Comparison of ENCODE assay signal across 21 mouse cellular contexts in genomic region chr2:146257609-146258008, GRCm38 (mm10). TPM values are rescaled to one million over a fixed set of nuclear protein-coding genes. Genes with fewer than 3 reads are reported as not detected.
DNase-seq lines count a peak whose midpoint lies in the region; ATAC-seq lines count a peak whose summit lies in the region.
"Had no signal": no experiment of that assay in that cellular context is flagged by ENCODE, and none has a peak within 500 bp of the region (broad histone marks: within the 10 kb centered on the region; RNA-seq: fewer than 3 reads in every experiment).

No protein-coding gene starts in this region.

- peaks cover 67% of the 10 kb centered on the region for H3K4me1 ChIP-seq in midbrain, embryonic 10.5 days
- peaks cover 43% of the 10 kb centered on the region for H3K4me1 ChIP-seq in midbrain, embryonic 16.5 days (ENCODE audit: control insufficient read depth, insufficient read depth, low read length)
- peaks cover 69% of the 10 kb centered on the region for H3K4me1 ChIP-seq in forebrain, embryonic 13.5 days
- peaks cover 52% of the 10 kb centered on the region for H3K4me1 ChIP-seq in hindbrain, embryonic 12.5 days
- peaks cover 61% of the 10 kb centered on the region for H3K4me1 ChIP-seq in midbrain, embryonic 14.5 days (ENCODE audit: control insufficient read depth, insufficient read depth, low read length)
- H3K4me1 ChIP-seq in intestine, embryonic 15.5 days (replicated peaks): no peaks in the 10 kb centered on the region
- H3K4me1 ChIP-seq: stomach, embryonic 15.5 days had no signal

- no peak overlapping the region for H3K4me2 ChIP-seq in midbrain, embryonic 16.5 days (ENCODE audit: low read length)
- no peak overlapping the region for H3K4me2 ChIP-seq in forebrain, embryonic 13.5 days
- no peak overlapping the region for H3K4me2 ChIP-seq in hindbrain, embryonic 12.5 days (replicated peaks)
- no peak overlapping the region for H3K4me2 ChIP-seq in midbrain, embryonic 14.5 days (ENCODE audit: low read length)
- H3K4me2 ChIP-seq in intestine, embryonic 15.5 days (replicated peaks): no peak overlapping the region
- H3K4me2 ChIP-seq: embryonic facial prominence, embryonic 13.5 days; stomach, embryonic 15.5 days had no signal

- H3K27ac ChIP-seq in midbrain, embryonic 10.5 days (replicated peaks): peak overlapping the region; percentile 24; the same call in 1 of the 2 replicates
- no peak overlapping the region for H3K27ac ChIP-seq in midbrain, embryonic 16.5 days (ENCODE audit: low read length)
- peak overlapping the region; percentile 63; the same call in 1 of the 2 replicates for H3K27ac ChIP-seq in forebrain, embryonic 13.5 days
- H3K27ac ChIP-seq in hindbrain, embryonic 12.5 days: peak overlapping the region; percentile 71
- H3K27ac ChIP-seq in midbrain, embryonic 14.5 days (replicated peaks; ENCODE audit: low read depth, low read length): peak overlapping the region; percentile 39; the same call in 1 of the 2 replicates
- no peak overlapping the region for H3K27ac ChIP-seq in intestine, embryonic 15.5 days
- H3K27ac ChIP-seq: embryonic facial prominence, embryonic 13.5 days; stomach, embryonic 15.5 days had no signal

- 84% methylated on average over 3 of the region's 3 CpGs for WGBS in midbrain, embryonic 10.5 days
- WGBS in midbrain, embryonic 16.5 days: 56% methylated on average over 3 of the region's 3 CpGs
- WGBS in forebrain, embryonic 13.5 days: 72% methylated on average over 3 of the region's 3 CpGs
- 79% methylated on average over 3 of the region's 3 CpGs for WGBS in hindbrain, embryonic 12.5 days
- WGBS in midbrain, embryonic 14.5 days: 66% methylated on average over 3 of the region's 3 CpGs
- 91% methylated on average over 3 of the region's 3 CpGs for WGBS in intestine, embryonic 15.5 days

- ATAC-seq in midbrain, embryonic 16.5 days: no peak
- no peak for ATAC-seq in forebrain, embryonic 13.5 days
- ATAC-seq in hindbrain, embryonic 12.5 days (ENCODE audit: low FRiP score): peak; percentile 55
- ATAC-seq in midbrain, embryonic 14.5 days (ENCODE audit: low FRiP score, low TSS enrichment): no peak
- ATAC-seq in intestine, embryonic 15.5 days: no peak
- ATAC-seq: lung, postnatal 0 days had no signal

- no peaks in the 10 kb centered on the region for H3K36me3 ChIP-seq in midbrain, embryonic 10.5 days
- no peaks in the 10 kb centered on the region for H3K36me3 ChIP-seq in midbrain, embryonic 16.5 days (ENCODE audit: control insufficient read depth, insufficient read depth, low read length)
- no peaks in the 10 kb centered on the region for H3K36me3 ChIP-seq in forebrain, embryonic 13.5 days (ENCODE audit: poor library complexity, severe bottlenecking)
- H3K36me3 ChIP-seq in hindbrain, embryonic 12.5 days: no peaks in the 10 kb centered on the region
- H3K36me3 ChIP-seq in midbrain, embryonic 14.5 days (ENCODE audit: control insufficient read depth, insufficient read depth, low read length): no peaks in the 10 kb centered on the region
- no peaks in the 10 kb centered on the region for H3K36me3 ChIP-seq in intestine, embryonic 15.5 days
- H3K36me3 ChIP-seq: embryonic facial prominence, embryonic 13.5 days; stomach, embryonic 15.5 days had no signal

- DNase-seq in midbrain, embryonic 10.5 days (ENCODE audit: low spot score): peak; percentile 9
- no peak for DNase-seq in midbrain, embryonic 14.5 days
- no peak for DNase-seq in right cerebral cortex, postnatal 36 days (ENCODE audit: low spot score in 2 of 2)
- DNase-seq: adrenal gland, adult 2 months; B cell, adult 2 months; cerebellum, adult 9-11 months; gastrocnemius, postnatal 36 days; kidney, adult 2 months; kidney, postnatal 10 days; liver; right cerebral cortex, postnatal 14 days; thymus, adult 18-20 months had no signal

- H3K9me3 ChIP-seq in midbrain, embryonic 10.5 days (replicated peaks): no peaks in the 10 kb centered on the region
- no peaks in the 10 kb centered on the region for H3K9me3 ChIP-seq in midbrain, embryonic 16.5 days (replicated peaks; ENCODE audit: control insufficient read depth, low read length, poor library complexity, severe bottlenecking)
- no peaks in the 10 kb centered on the region for H3K9me3 ChIP-seq in forebrain, embryonic 13.5 days (replicated peaks)
- no peaks in the 10 kb centered on the region for H3K9me3 ChIP-seq in hindbrain, embryonic 12.5 days (replicated peaks)
- no peaks in the 10 kb centered on the region for H3K9me3 ChIP-seq in midbrain, embryonic 14.5 days (ENCODE audit: control insufficient read depth, low read length)
- H3K9me3 ChIP-seq in intestine, embryonic 15.5 days: no peaks in the 10 kb centered on the region
- H3K9me3 ChIP-seq: embryonic facial prominence, embryonic 13.5 days; stomach, embryonic 15.5 days had no signal

- H3K27me3 ChIP-seq in midbrain, embryonic 10.5 days (ENCODE audit: low read depth, poor library complexity, severe bottlenecking): peaks cover 49% of the 10 kb centered on the region
- H3K27me3 ChIP-seq in midbrain, embryonic 16.5 days (ENCODE audit: control insufficient read depth, insufficient read depth, low read depth, low read length): no peaks in the 10 kb centered on the region
- H3K27me3 ChIP-seq in forebrain, embryonic 13.5 days: no peaks in the 10 kb centered on the region
- H3K27me3 ChIP-seq in hindbrain, embryonic 12.5 days: no peaks in the 10 kb centered on the region
- H3K27me3 ChIP-seq in midbrain, embryonic 14.5 days (ENCODE audit: control insufficient read depth, insufficient read depth, low read length): no peaks in the 10 kb centered on the region
- no peaks in the 10 kb centered on the region for H3K27me3 ChIP-seq in intestine, embryonic 15.5 days (replicated peaks)
- H3K27me3 ChIP-seq: embryonic facial prominence, embryonic 13.5 days; stomach, embryonic 15.5 days had no signal

- H3K4me3 ChIP-seq in midbrain, embryonic 10.5 days: no peak overlapping the region
- no peak overlapping the region for H3K4me3 ChIP-seq in midbrain, embryonic 16.5 days (ENCODE audit: low read depth, low read length)
- no peak overlapping the region for H3K4me3 ChIP-seq in forebrain, embryonic 13.5 days
- no peak overlapping the region for H3K4me3 ChIP-seq in hindbrain, embryonic 12.5 days
- no peak overlapping the region for H3K4me3 ChIP-seq in midbrain, embryonic 14.5 days (replicated peaks; ENCODE audit: low read depth, low read length)
- no peak overlapping the region for H3K4me3 ChIP-seq in intestine, embryonic 15.5 days (replicated peaks)
- H3K4me3 ChIP-seq: embryonic facial prominence, embryonic 13.5 days; stomach, embryonic 15.5 days had no signal

- H3K9ac ChIP-seq in midbrain, embryonic 16.5 days (ENCODE audit: low read depth, low read length): no peak overlapping the region; the same call in 1 of the 2 replicates
- peak overlapping the region; percentile 9; the same call in 1 of the 2 replicates for H3K9ac ChIP-seq in forebrain, embryonic 13.5 days
- H3K9ac ChIP-seq in hindbrain, embryonic 12.5 days: no peak overlapping the region
- H3K9ac ChIP-seq in midbrain, embryonic 14.5 days (replicated peaks; ENCODE audit: low read length): no peak overlapping the region
- H3K9ac ChIP-seq in intestine, embryonic 15.5 days: no peak overlapping the region
- H3K9ac ChIP-seq: embryonic facial prominence, embryonic 13.5 days; stomach, embryonic 15.5 days had no signal

RNA-seq across cellular contexts. Expression of gene Insm1, which starts 35.9 kb away (rescaled TPM):
- 3.0 and 4.7 TPM in 2 replicates for polyA plus RNA-seq in midbrain, embryonic 10.5 days (2016; fragmentation: Nextera tagmentation; extraction: Ambion mirVana)
- 2.7 TPM in 2 replicates for polyA plus RNA-seq in midbrain, embryonic 16.5 days (2015; fragmentation: Nextera tagmentation; extraction: Ambion mirVana)
- polyA plus RNA-seq in forebrain, embryonic 13.5 days (2015; fragmentation: Nextera tagmentation; extraction: Ambion mirVana): 10.0 and 12.8 TPM in 2 replicates
- 7.0 and 8.5 TPM in 2 replicates for polyA plus RNA-seq in hindbrain, embryonic 12.5 days (2016; fragmentation: Nextera tagmentation; extraction: Ambion mirVana)
- 5.8 and 7.6 TPM in 2 replicates for polyA plus RNA-seq in midbrain, embryonic 14.5 days (2014; fragmentation: Nextera tagmentation; extraction: Ambion mirVana)
- 1.1 TPM in 2 replicates for polyA plus RNA-seq in intestine, embryonic 15.5 days (2015; fragmentation: Nextera tagmentation; extraction: Ambion mirVana)
- polyA plus RNA-seq: heart, postnatal 0 days; liver, embryonic 16.5 days had no signal

Comparison
In these comparisons a context has a peak if more than half of its experiments do, and no peak if none do; other contexts are left out.
1. H3K27ac ChIP-seq: peak in midbrain, embryonic 10.5 days (single experiment), forebrain, embryonic 13.5 days (single experiment), hindbrain, embryonic 12.5 days (single experiment) and midbrain, embryonic 14.5 days (single experiment); none in midbrain, embryonic 16.5 days (single experiment) and intestine, embryonic 15.5 days (single experiment).